Mouse (Mus musculus): ENCODE measurements around the gene Zmiz1. TPM values are rescaled to one million over a fixed set of nuclear protein-coding genes. Genes with fewer than 3 reads are reported as not detected.

The Zmiz1 gene
- total and polyA plus RNA-seq, 2 experiments from 2014 or later: 50.6 to 135 TPM

- H3K4me3 ChIP-seq (ENCODE audit: low read length): no peak overlapping the region
- no peaks in the 10 kb centered on the region for H3K9me3 ChIP-seq (ENCODE audit: low read length)
- H3K4me1 ChIP-seq (ENCODE audit: insufficient read depth, low read length): peaks cover 36% of the 10 kb centered on the region
- H3K27ac ChIP-seq: 0 out of 2 replicates have a peak overlapping the region, but pooled peaks have one; percentile 17
- 55% methylated on average over 7 of the region's 7 CpGs for WGBS
- no peaks in the 10 kb centered on the region for H3K27me3 ChIP-seq (ENCODE audit: insufficient read depth, low read length)
- no peak for DNase-seq (ENCODE audit: low spot score)
- no peak overlapping the region; the same call in 1 of the 2 replicates for H3K9ac ChIP-seq (replicated peaks; ENCODE audit: low read length)
- no peak overlapping the region for H3K4me2 ChIP-seq (ENCODE audit: low read depth, low read length)
- 0 out of 2 replicates have a peak, but pooled peaks have one; percentile 15 for ATAC-seq
- H3K36me3 ChIP-seq (ENCODE audit: insufficient read depth, low read length): peaks cover 5% of the 10 kb centered on the region; the same call in 1 of the 2 replicates
- no peak for TF ChIP-seq CTCF (IDR thresholded peaks at IDR 0.05; ENCODE audit: low read depth)
Observed at GRCm38 (mm10) chr14:25510987-25511386, 52.0 kb downstream of the Zmiz1 start.

GRCm38 (mm10) chr14:25511564-25511963 lies 52.6 kb downstream of the Zmiz1 start:
- WGBS: 54% methylated on average over 3 of the region's 3 CpGs
- Histone ChIP-seq H3K9ac (replicated peaks; ENCODE audit: low read length) (no peak overlapping the region), H3K4me1 (ENCODE audit: insufficient read depth, low read length) (peaks cover 38% of the 10 kb centered on the region), H3K4me3 (ENCODE audit: low read length) (no peak overlapping the region), H3K27me3 (ENCODE audit: insufficient read depth, low read length) (no peaks in the 10 kb centered on the region), H3K27ac (peak overlapping the region; percentile 52), H3K4me2 (ENCODE audit: low read depth, low read length) (no peak overlapping the region), H3K36me3 (ENCODE audit: insufficient read depth, low read length) (peaks cover 5% of the 10 kb centered on the region; the same call in 1 of the 2 replicates), H3K9me3 (ENCODE audit: low read length) (no peaks in the 10 kb centered on the region)
- no peak for ATAC-seq
- no peak for TF ChIP-seq CTCF (IDR thresholded peaks at IDR 0.05; ENCODE audit: low read depth)
- no peak for DNase-seq (ENCODE audit: low spot score)

- Histone ChIP-seq H3K4me3 (ENCODE audit: low read length) (no peak overlapping the region), H3K9ac (replicated peaks; ENCODE audit: low read length) (no peak overlapping the region), H3K27ac (peak overlapping the region; percentile 52; the same call in 1 of the 2 replicates), H3K27me3 (ENCODE audit: insufficient read depth, low read length) (no peaks in the 10 kb centered on the region), H3K36me3 (ENCODE audit: insufficient read depth, low read length) (peaks cover 5% of the 10 kb centered on the region; the same call in 1 of the 2 replicates), H3K9me3 (ENCODE audit: low read length) (no peaks in the 10 kb centered on the region), H3K4me2 (ENCODE audit: low read depth, low read length) (no peak overlapping the region), H3K4me1 (ENCODE audit: insufficient read depth, low read length) (peaks cover 42% of the 10 kb centered on the region)
- no peak for DNase-seq (ENCODE audit: low spot score)
- no peak for TF ChIP-seq CTCF (IDR thresholded peaks at IDR 0.05; ENCODE audit: low read depth)
- 32% methylated on average over 5 of the region's 5 CpGs for WGBS
- ATAC-seq: no peak
Observed at GRCm38 (mm10) chr14:25511967-25512366, 53.0 kb downstream of the Zmiz1 start.

GRCm38 (mm10) chr14:25512803-25513202 lies 53.8 kb downstream of the Zmiz1 start:
- Histone ChIP-seq H3K4me3 (ENCODE audit: low read length) (no peak overlapping the region), H3K9me3 (ENCODE audit: low read length) (no peaks in the 10 kb centered on the region), H3K27ac (peak overlapping the region; percentile 27; the same call in 1 of the 2 replicates), H3K27me3 (ENCODE audit: insufficient read depth, low read length) (no peaks in the 10 kb centered on the region), H3K9ac (replicated peaks; ENCODE audit: low read length) (no peak overlapping the region), H3K36me3 (ENCODE audit: insufficient read depth, low read length) (no peaks in the 10 kb centered on the region), H3K4me2 (ENCODE audit: low read depth, low read length) (no peak overlapping the region), H3K4me1 (ENCODE audit: insufficient read depth, low read length) (peaks cover 42% of the 10 kb centered on the region)
- DNase-seq (ENCODE audit: low spot score) (no peak), ATAC-seq (peak; percentile 19; the same call in 1 of the 2 replicates)
- TF ChIP-seq CTCF (IDR thresholded peaks at IDR 0.05; ENCODE audit: low read depth): no peak
- 32% methylated on average over 6 of the region's 6 CpGs for WGBS

- H3K9ac ChIP-seq (replicated peaks; ENCODE audit: low read length): no peak overlapping the region
- 0 out of 2 replicates have a peak, but pooled peaks have one; percentile 22 for ATAC-seq
Observed at GRCm38 (mm10) chr14:25513496-25513895, 54.5 kb downstream of the Zmiz1 start.

GRCm38 (mm10) chr14:25514943-25515512 lies 56.0 kb downstream of the Zmiz1 start:
- Histone ChIP-seq H3K27me3 (ENCODE audit: insufficient read depth, low read length) (no peaks in the 10 kb centered on the region), H3K4me1 (ENCODE audit: insufficient read depth, low read length) (peaks cover 46% of the 10 kb centered on the region), H3K9me3 (ENCODE audit: low read length) (no peaks in the 10 kb centered on the region), H3K4me3 (ENCODE audit: low read length) (no peak overlapping the region), H3K27ac (no peak overlapping the region), H3K4me2 (ENCODE audit: low read depth, low read length) (no peak overlapping the region), H3K36me3 (ENCODE audit: insufficient read depth, low read length) (no peaks in the 10 kb centered on the region), H3K9ac (replicated peaks; ENCODE audit: low read length) (no peak overlapping the region)
- ATAC-seq: no peak
- WGBS: 57% methylated on average over 2 of the region's 2 CpGs
- no peak for TF ChIP-seq CTCF (IDR thresholded peaks at IDR 0.05; ENCODE audit: low read depth)
- DNase-seq (ENCODE audit: low spot score): no peak

More at GRCm38 (mm10) chr14:25513496-25513895, 54.5 kb downstream of the Zmiz1 start:
- Histone ChIP-seq H3K9me3 (ENCODE audit: low read length) (no peaks in the 10 kb centered on the region), H3K27ac (no peak overlapping the region), H3K27me3 (ENCODE audit: insufficient read depth, low read length) (no peaks in the 10 kb centered on the region), H3K4me2 (ENCODE audit: low read depth, low read length) (no peak overlapping the region), H3K4me3 (ENCODE audit: low read length) (no peak overlapping the region), H3K4me1 (ENCODE audit: insufficient read depth, low read length) (peaks cover 42% of the 10 kb centered on the region), H3K36me3 (ENCODE audit: insufficient read depth, low read length) (no peaks in the 10 kb centered on the region)
- no peak for DNase-seq (ENCODE audit: low spot score)
- TF ChIP-seq CTCF (IDR thresholded peaks at IDR 0.05; ENCODE audit: low read depth): no peak
- WGBS: 47% methylated on average over 8 of the region's 8 CpGs

- WGBS: 29% methylated on average over 9 of the region's 9 CpGs
- no peak for TF ChIP-seq CTCF (IDR thresholded peaks at IDR 0.05; ENCODE audit: low read depth)
- no peak for ATAC-seq
Observed at GRCm38 (mm10) chr14:25515924-25516323, 56.9 kb downstream of the Zmiz1 start.

More at GRCm38 (mm10) chr14:25515924-25516323, 56.9 kb downstream of the Zmiz1 start:
- no peaks in the 10 kb centered on the region for H3K9me3 ChIP-seq (ENCODE audit: low read length)
- H3K4me3 ChIP-seq (ENCODE audit: low read length): no peak overlapping the region
- no peaks in the 10 kb centered on the region for H3K36me3 ChIP-seq (ENCODE audit: insufficient read depth, low read length)
- peak; percentile 59 for DNase-seq (ENCODE audit: low spot score)
- no peak overlapping the region for H3K4me2 ChIP-seq (ENCODE audit: low read depth, low read length)
- H3K27me3 ChIP-seq (ENCODE audit: insufficient read depth, low read length): no peaks in the 10 kb centered on the region
- no peak overlapping the region for H3K27ac ChIP-seq
- H3K9ac ChIP-seq (replicated peaks; ENCODE audit: low read length): no peak overlapping the region
- peaks cover 46% of the 10 kb centered on the region for H3K4me1 ChIP-seq (ENCODE audit: insufficient read depth, low read length)
